Mouse (Mus musculus) lung, adult 10 weeks (tissue): ENCODE data around the gene Lama4. TPM values are rescaled to one million over a fixed set of nuclear protein-coding genes. Genes with fewer than 3 reads are reported as not detected.

Experiments used
- polyA plus RNA-seq: library from polyadenylated mRNA; stranded (reverse); fragments of 350-450 nt; fragmentation: Illumina TruSeq; extraction: RNeasy Lipid Tissue Mini Kit (QIAGEN cat#74804); gene quantifications from one replicate; pipeline ENCODE4 v1.2.3, GENCODE M21; 2014; ENCODE audit warnings: low read depth, low replicate concordance; ENCODE audit not compliant: insufficient read depth

Gene Lama4
- 59.2 TPM for polyA plus RNA-seq

DNA sequence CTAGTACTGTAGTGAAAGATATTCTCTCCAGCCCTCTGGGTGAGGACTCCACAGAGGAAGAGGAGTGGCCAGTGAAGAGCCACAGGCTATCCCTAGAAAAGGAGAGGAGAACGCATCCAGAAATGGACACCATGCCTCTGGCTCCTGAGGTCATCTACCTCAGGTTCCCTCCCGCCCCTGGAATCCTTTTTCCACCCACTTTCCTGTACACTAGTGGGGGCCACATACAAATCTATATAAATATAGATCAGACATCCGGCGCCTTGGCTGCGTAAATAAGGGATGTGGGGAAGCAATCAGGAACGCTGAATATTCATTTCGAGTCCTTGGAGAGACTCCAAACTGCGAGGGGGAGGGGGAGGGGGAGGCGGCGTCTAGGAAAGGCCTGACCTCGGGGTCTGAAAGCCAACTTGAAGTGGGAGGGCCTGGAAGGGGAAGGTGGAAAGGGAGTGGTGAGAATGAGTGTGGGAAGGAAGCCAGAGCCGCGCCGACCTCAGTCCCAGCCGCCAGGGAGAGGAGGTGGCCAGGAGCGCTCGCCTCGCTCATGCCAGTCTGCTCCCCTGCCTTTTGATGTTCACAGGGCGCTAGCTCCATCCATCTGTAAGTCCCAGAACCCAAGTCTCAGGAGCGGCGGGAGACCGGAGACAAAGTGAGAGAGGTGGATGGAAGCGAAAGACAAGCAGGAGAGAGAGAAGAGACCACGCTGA is at the start of gene Lama4:
TSS of gene Lama4 (plus strand) at position 441 of the 707 bp plus-strand sequence.

DNA sequence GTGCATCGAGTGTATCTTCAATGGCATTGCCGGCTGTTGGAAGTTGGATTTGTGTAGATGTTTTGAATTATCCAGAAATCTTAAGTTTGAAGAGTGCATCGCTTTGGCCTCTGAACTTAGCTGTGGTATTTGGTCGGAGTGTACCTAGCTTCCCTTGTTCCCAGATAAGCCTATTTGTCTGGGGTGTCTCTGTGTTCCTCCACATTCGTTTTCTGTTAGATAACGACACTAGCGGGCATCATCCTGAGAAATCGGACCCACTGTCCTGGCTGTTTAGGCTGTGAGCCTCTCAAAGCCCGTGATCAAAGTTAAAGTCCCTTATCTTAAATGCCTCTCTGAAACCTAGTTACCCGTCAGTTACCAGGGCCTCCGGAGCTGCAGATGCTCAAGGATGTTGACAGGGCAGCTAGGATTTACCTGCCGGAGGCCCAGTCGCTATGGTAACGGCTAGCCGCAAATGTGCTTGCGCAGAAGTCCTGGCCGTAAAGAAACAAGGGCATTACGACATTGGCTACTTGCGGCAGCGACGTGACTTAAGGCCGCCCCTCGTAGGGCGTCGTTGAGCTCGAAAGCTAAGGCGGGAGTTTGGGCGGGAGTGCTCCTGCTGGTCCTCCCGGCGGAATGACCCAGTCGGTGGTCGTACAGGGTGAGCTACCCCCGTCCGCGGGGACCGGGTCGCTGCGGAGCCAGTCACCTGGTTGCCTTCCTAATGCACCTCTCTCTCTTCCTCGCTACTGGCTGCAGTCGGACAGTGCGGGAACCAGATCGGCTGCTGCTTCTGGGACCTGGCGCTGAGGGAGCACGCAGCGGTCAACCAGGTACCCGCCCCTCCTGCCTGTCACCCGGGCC is 168.4 kb downstream of the Lama4 start, which contains the start of the genes Fam229b and Tube1:
TSS of gene Fam229b (minus strand) at position 453 of the 849 bp plus-strand sequence.
TSS of gene Tube1 (plus strand) at position 515 of the 849 bp plus-strand sequence.

Other genes starting within 250 kb of the Lama4 start
- not detected for gene Rfpl4b, start 143.7 kb upstream of the Lama4 start, polyA plus RNA-seq
- gene Fam229b, start 168.4 kb downstream of the Lama4 start, polyA plus RNA-seq = 6.2 TPM
- gene Tube1, start 168.5 kb downstream of the Lama4 start, polyA plus RNA-seq = 0.31 TPM
- gene Ccn6, start 198.3 kb downstream of the Lama4 start, polyA plus RNA-seq = 0.17 TPM